Mouse (Mus musculus): ENCODE results near the gene Agps.
"Not testable (repeated sequence)": the region's sequence is repeated elsewhere in the genome, so short reads cannot be mapped to it uniquely, and the experiment has no call there.

The Agps gene

GRCm38 (mm10) chr2:75930941-75931340, 99.0 kb downstream of the Agps start:
- DNase-seq (ENCODE audit: low spot score) = no peak

- DNase-seq (ENCODE audit: low spot score) = no peak
Observed at GRCm38 (mm10) chr2:75933541-75933940, 101.6 kb downstream of the Agps start.

- DNase-seq (ENCODE audit: low spot score) = not testable (repeated sequence)
Observed at GRCm38 (mm10) chr2:75936685-75937084, 104.7 kb downstream of the Agps start.

GRCm38 (mm10) chr2:75937520-75938116, 105.6 kb downstream of the Agps start:
- not testable (repeated sequence) for DNase-seq (ENCODE audit: low spot score)

GRCm38 (mm10) chr2:75938117-75939063, 106.4 kb downstream of the Agps start, which contains the start of gene Ttc30b:
Ttc30b (minus strand) TSS chr2:75938585.
- peak; percentile 72 for DNase-seq (ENCODE audit: low spot score)

- no peak for DNase-seq (ENCODE audit: low spot score)
Observed at GRCm38 (mm10) chr2:75950685-75951084, 118.7 kb downstream of the Agps start.

- no peak for DNase-seq (ENCODE audit: low spot score)
Observed at GRCm38 (mm10) chr2:75953320-75953719, 121.3 kb downstream of the Agps start.

- no peak for DNase-seq (ENCODE audit: low spot score)
Observed at GRCm38 (mm10) chr2:75955709-75956108, 123.7 kb downstream of the Agps start.

- DNase-seq (ENCODE audit: low spot score) = no peak
Observed at GRCm38 (mm10) chr2:75959183-75959849, 127.3 kb downstream of the Agps start.

- DNase-seq (ENCODE audit: low spot score) = no peak
Observed at GRCm38 (mm10) chr2:75959850-75960365, 127.9 kb downstream of the Agps start.

- DNase-seq (ENCODE audit: low spot score) = no peak
Observed at GRCm38 (mm10) chr2:75960366-75961330, 128.7 kb downstream of the Agps start.

GRCm38 (mm10) chr2:75963211-75963840, 131.3 kb downstream of the Agps start:
- DNase-seq (ENCODE audit: low spot score) = no peak

- no peak for DNase-seq (ENCODE audit: low spot score)
Observed at GRCm38 (mm10) chr2:75964051-75964450, 132.1 kb downstream of the Agps start.

- DNase-seq (ENCODE audit: low spot score) = no peak
Observed at GRCm38 (mm10) chr2:75964512-75964911, 132.5 kb downstream of the Agps start.

GRCm38 (mm10) chr2:75964972-75965371, 133.0 kb downstream of the Agps start:
- no peak for DNase-seq (ENCODE audit: low spot score)

- no peak for DNase-seq (ENCODE audit: low spot score)
Observed at GRCm38 (mm10) chr2:75974131-75974530, 142.2 kb downstream of the Agps start.

GRCm38 (mm10) chr2:75976070-75976469, 144.1 kb downstream of the Agps start:
- not testable (repeated sequence) for DNase-seq (ENCODE audit: low spot score)

- not testable (repeated sequence) for DNase-seq (ENCODE audit: low spot score)
Observed at GRCm38 (mm10) chr2:75977752-75978368, 145.9 kb downstream of the Agps start, which contains the start of gene Ttc30a2. Ttc30a2 (minus strand) TSS chr2:75978170.

Measured in ovary, postnatal 10 days (tissue).